Mouse (Mus musculus): ENCODE measurements at regions not wholly inside any gene's neighbourhood (a gene's known extent, or its start where the extent isn't known, plus 50 kb on each side); places are given as distances from the start of the nearest gene placed in this dataset.

GRCm38 (mm10) chr10:17491611-17492305 lies 231.3 kb upstream of the Cited2 start:
- Histone ChIP-seq H3K4me3 (ENCODE audit: low read depth, low read length) (no peak overlapping the region), H3K4me2 (ENCODE audit: low read depth) (no peak overlapping the region), H3K27me3 (ENCODE audit: control insufficient read depth, insufficient read depth, low read length) (no peaks in the 10 kb centered on the region), H3K9me3 (ENCODE audit: control insufficient read depth, low read length) (no peaks in the 10 kb centered on the region), H3K36me3 (ENCODE audit: control insufficient read depth, insufficient read depth, low read length) (no peaks in the 10 kb centered on the region), H3K4me1 (ENCODE audit: control insufficient read depth, insufficient read depth, low read length) (no peaks in the 10 kb centered on the region), H3K27ac (ENCODE audit: low read depth, low read length) (no peak overlapping the region), H3K9ac (ENCODE audit: low read length) (no peak overlapping the region)
- DNase-seq (ENCODE audit: low spot score) (no peak), ATAC-seq (ENCODE audit: insufficient read depth, low FRiP score, low TSS enrichment) (no peak)
- 86% methylated on average over 5 of the region's 5 CpGs for WGBS

DNA sequence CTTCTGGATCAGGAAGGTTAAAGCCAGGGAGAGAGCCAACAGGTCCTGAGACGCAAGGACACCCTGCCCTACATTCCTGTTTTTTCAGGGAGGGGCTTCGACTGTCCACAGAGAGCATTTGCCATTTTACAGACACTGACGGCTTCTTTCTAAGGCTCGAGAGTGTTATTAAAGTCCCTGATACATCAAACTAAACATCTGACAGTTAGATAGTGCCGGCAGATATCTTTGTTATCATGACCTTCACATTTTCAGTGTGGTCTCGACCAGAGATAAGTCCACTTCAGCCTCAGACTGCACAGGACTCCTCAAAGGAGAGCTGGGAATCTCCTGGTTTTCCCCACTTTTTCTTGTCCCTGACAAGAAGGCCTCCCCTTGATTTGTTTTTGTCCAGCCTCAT lies 229.9 kb upstream of the Cited2 start:
- DNase-seq (ENCODE audit: low spot score) (no peak), ATAC-seq (ENCODE audit: insufficient read depth, low FRiP score, low TSS enrichment) (no peak)
- no peaks in the 10 kb centered on the region for H3K9me3 ChIP-seq (ENCODE audit: control insufficient read depth, low read length)
- H3K27me3 ChIP-seq (ENCODE audit: control insufficient read depth, insufficient read depth, low read length): no peaks in the 10 kb centered on the region
- H3K4me1 ChIP-seq (ENCODE audit: control insufficient read depth, insufficient read depth, low read length): no peaks in the 10 kb centered on the region
- no peak overlapping the region for H3K4me3 ChIP-seq (ENCODE audit: low read depth, low read length)
- no peak overlapping the region for H3K27ac ChIP-seq (ENCODE audit: low read depth, low read length)
- WGBS: 74% methylated on average over 6 of the region's 6 CpGs
- no peak overlapping the region for H3K4me2 ChIP-seq (ENCODE audit: low read depth)
- no peak overlapping the region for H3K9ac ChIP-seq (ENCODE audit: low read length)
- no peaks in the 10 kb centered on the region for H3K36me3 ChIP-seq (ENCODE audit: control insufficient read depth, insufficient read depth, low read length)

DNA sequence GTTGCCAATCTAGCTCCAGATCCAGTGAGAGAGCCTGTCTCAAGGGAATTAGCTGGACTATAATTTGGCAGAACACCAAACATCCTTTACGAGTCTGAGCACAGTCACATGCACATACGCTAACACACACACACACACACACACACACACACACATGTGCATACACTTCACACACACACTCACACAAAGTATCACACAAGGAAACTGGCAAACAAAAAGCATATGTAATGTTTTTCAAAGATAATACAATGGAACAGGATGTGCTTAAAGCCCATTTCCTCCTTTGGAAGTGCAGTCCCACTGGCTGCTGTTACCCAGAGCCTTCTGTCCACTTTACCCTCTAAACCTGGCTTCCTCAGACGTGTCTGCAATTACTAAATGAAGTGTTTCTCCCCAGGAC lies 226.2 kb upstream of the Cited2 start:
- 85% methylated on average over 3 of the region's 3 CpGs for WGBS
- no peak overlapping the region for H3K4me2 ChIP-seq (ENCODE audit: low read depth)
- DNase-seq (ENCODE audit: low spot score) (no peak), ATAC-seq (ENCODE audit: insufficient read depth, low FRiP score, low TSS enrichment) (no peak)
- H3K27ac ChIP-seq (ENCODE audit: low read depth, low read length): no peak overlapping the region
- H3K9ac ChIP-seq (ENCODE audit: low read length): no peak overlapping the region
- no peaks in the 10 kb centered on the region for H3K4me1 ChIP-seq (ENCODE audit: control insufficient read depth, insufficient read depth, low read length)
- no peak overlapping the region for H3K4me3 ChIP-seq (ENCODE audit: low read depth, low read length)
- no peaks in the 10 kb centered on the region for H3K36me3 ChIP-seq (ENCODE audit: control insufficient read depth, insufficient read depth, low read length)
- H3K27me3 ChIP-seq (ENCODE audit: control insufficient read depth, insufficient read depth, low read length): no peaks in the 10 kb centered on the region
- peaks cover 1% of the 10 kb centered on the region for H3K9me3 ChIP-seq (ENCODE audit: control insufficient read depth, low read length)

DNA sequence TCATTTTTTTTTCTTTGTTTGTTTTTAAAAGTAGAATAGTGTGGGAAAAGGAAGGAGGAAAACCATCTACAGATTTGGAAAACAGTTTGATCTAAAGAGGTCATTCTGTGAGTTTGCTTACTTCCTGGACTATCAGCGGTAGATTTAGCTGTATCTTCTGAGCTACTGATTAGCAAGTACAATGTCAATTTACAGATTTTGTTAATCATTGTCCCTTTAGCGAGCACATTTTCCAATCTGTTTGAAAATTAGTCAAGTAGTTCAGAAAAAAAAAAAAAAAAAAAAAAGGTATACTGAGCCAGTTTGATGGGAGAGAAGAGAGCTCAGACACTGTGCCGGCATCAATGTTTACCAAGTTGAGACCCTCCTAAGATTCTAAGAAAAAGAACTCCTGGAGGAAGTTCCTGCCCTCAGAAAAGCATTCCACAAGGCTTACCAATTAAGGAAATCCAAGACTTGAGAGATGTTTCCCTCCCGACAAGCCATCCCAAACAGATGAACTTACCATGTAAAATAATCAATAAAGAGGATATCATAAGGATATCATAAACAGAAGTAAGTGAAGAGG lies 212.3 kb upstream of the Cited2 start:
- H3K9me3 ChIP-seq (ENCODE audit: control insufficient read depth, low read length): no peaks in the 10 kb centered on the region; the same call in none of the 2 replicates
- 88% methylated on average over 4 of the region's 4 CpGs for WGBS
- H3K27me3 ChIP-seq (ENCODE audit: control insufficient read depth, insufficient read depth, low read length): no peaks in the 10 kb centered on the region
- H3K36me3 ChIP-seq (ENCODE audit: control insufficient read depth, insufficient read depth, low read length): no peaks in the 10 kb centered on the region
- no peak overlapping the region for H3K4me2 ChIP-seq (ENCODE audit: low read depth)
- no peak overlapping the region for H3K27ac ChIP-seq (ENCODE audit: low read depth, low read length)
- no peaks in the 10 kb centered on the region for H3K4me1 ChIP-seq (ENCODE audit: control insufficient read depth, insufficient read depth, low read length)
- ATAC-seq (ENCODE audit: insufficient read depth, low FRiP score, low TSS enrichment) (no peak), DNase-seq (ENCODE audit: low spot score) (no peak)
- H3K4me3 ChIP-seq (ENCODE audit: low read depth, low read length): no peak overlapping the region
- no peak overlapping the region for H3K9ac ChIP-seq (ENCODE audit: low read length)

- DNase-seq (ENCODE audit: low spot score): peak; percentile 19
- Histone ChIP-seq H3K36me3 (ENCODE audit: control insufficient read depth, insufficient read depth, low read length) (no peaks in the 10 kb centered on the region), H3K4me2 (ENCODE audit: low read depth) (no peak overlapping the region), H3K4me1 (ENCODE audit: control insufficient read depth, insufficient read depth, low read length) (no peaks in the 10 kb centered on the region), H3K9me3 (ENCODE audit: control insufficient read depth, low read length) (no peaks in the 10 kb centered on the region; the same call in 1 of the 2 replicates), H3K4me3 (ENCODE audit: low read depth, low read length) (no peak overlapping the region), H3K27me3 (ENCODE audit: control insufficient read depth, insufficient read depth, low read length) (no peaks in the 10 kb centered on the region), H3K9ac (ENCODE audit: low read length) (no peak overlapping the region), H3K27ac (ENCODE audit: low read depth, low read length) (no peak overlapping the region)
- no peak for ATAC-seq (ENCODE audit: insufficient read depth, low FRiP score, low TSS enrichment)
- WGBS: 34% methylated on average over 12 of the region's 12 CpGs
Observed at GRCm38 (mm10) chr10:17511779-17512335, 211.2 kb upstream of the Cited2 start.

DNA sequence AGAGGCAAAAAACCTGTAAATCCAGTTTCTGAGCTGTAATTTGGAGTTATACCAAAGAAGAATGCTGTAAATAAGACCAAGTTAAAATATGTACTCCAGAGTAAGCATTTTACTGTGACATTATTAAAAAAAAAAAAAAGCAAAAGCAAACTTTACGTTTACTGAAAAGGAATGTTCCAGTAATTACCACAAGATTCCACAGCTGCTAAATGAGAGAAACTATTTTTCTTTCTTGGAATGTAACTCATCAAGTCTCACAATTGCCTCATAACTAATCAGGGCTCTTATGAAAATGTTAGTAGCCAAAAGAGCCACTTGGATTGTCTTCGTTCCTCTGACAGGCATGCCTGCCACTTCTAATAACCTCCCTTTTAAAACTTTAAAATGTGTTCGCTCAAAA lies 210.5 kb upstream of the Cited2 start:
- no peak overlapping the region for H3K27ac ChIP-seq (ENCODE audit: low read depth, low read length)
- H3K4me1 ChIP-seq (ENCODE audit: control insufficient read depth, insufficient read depth, low read length): no peaks in the 10 kb centered on the region
- H3K4me2 ChIP-seq (ENCODE audit: low read depth): no peak overlapping the region
- no peaks in the 10 kb centered on the region for H3K9me3 ChIP-seq (ENCODE audit: control insufficient read depth, low read length)
- H3K4me3 ChIP-seq (ENCODE audit: low read depth, low read length): no peak overlapping the region
- H3K36me3 ChIP-seq (ENCODE audit: control insufficient read depth, insufficient read depth, low read length): no peaks in the 10 kb centered on the region
- ATAC-seq (ENCODE audit: insufficient read depth, low FRiP score, low TSS enrichment): no peak
- WGBS: 77% methylated on average over 3 of the region's 3 CpGs
- H3K9ac ChIP-seq (ENCODE audit: low read length): no peak overlapping the region
- H3K27me3 ChIP-seq (ENCODE audit: control insufficient read depth, insufficient read depth, low read length): no peaks in the 10 kb centered on the region
- no peak for DNase-seq (ENCODE audit: low spot score)

- Histone ChIP-seq H3K27me3 (ENCODE audit: control insufficient read depth, insufficient read depth, low read length) (no peaks in the 10 kb centered on the region), H3K9me3 (ENCODE audit: control insufficient read depth, low read length) (no peaks in the 10 kb centered on the region), H3K9ac (ENCODE audit: low read length) (no peak overlapping the region), H3K4me1 (ENCODE audit: control insufficient read depth, insufficient read depth, low read length) (no peaks in the 10 kb centered on the region), H3K36me3 (ENCODE audit: control insufficient read depth, insufficient read depth, low read length) (no peaks in the 10 kb centered on the region), H3K4me2 (ENCODE audit: low read depth) (no peak overlapping the region), H3K27ac (ENCODE audit: low read depth, low read length) (no peak overlapping the region), H3K4me3 (ENCODE audit: low read depth, low read length) (no peak overlapping the region)
- WGBS: 92% methylated on average over 6 of the region's 6 CpGs
- DNase-seq (ENCODE audit: low spot score) (no peak), ATAC-seq (ENCODE audit: insufficient read depth, low FRiP score, low TSS enrichment) (no peak)
Observed at GRCm38 (mm10) chr10:17513756-17514155, 209.3 kb upstream of the Cited2 start.

DNA sequence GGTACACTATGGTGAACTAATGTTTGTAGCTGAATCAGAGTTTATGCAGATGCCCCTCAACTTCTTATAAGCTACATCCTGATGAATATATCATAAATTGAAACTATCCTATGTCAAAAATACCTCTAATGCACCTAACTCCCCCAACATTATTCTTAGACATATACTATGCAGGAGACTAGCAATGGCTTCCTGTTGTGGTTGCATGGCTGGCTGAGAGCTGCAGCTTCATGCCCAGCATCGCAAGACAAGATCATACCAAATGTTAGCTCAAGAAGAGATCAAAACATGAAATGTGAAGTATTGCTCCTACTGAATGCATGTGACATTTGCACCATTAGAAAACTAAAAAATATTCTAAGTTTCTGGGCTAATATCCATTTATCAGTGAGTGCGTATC lies 206.9 kb upstream of the Cited2 start:
- DNase-seq (ENCODE audit: low spot score) (no peak), ATAC-seq (ENCODE audit: insufficient read depth, low FRiP score, low TSS enrichment) (no peak)
- 97% methylated on average over 2 of the region's 2 CpGs for WGBS
- Histone ChIP-seq H3K27me3 (ENCODE audit: control insufficient read depth, insufficient read depth, low read length) (no peaks in the 10 kb centered on the region), H3K4me2 (ENCODE audit: low read depth) (no peak overlapping the region), H3K27ac (ENCODE audit: low read depth, low read length) (no peak overlapping the region), H3K36me3 (ENCODE audit: control insufficient read depth, insufficient read depth, low read length) (no peaks in the 10 kb centered on the region), H3K9ac (ENCODE audit: low read length) (no peak overlapping the region), H3K4me1 (ENCODE audit: control insufficient read depth, insufficient read depth, low read length) (no peaks in the 10 kb centered on the region), H3K9me3 (ENCODE audit: control insufficient read depth, low read length) (no peaks in the 10 kb centered on the region), H3K4me3 (ENCODE audit: low read depth, low read length) (no peak overlapping the region)
